8 mouse cellular contexts compared by ENCODE assay signal in genomic region chr12:118847861-118848495, GRCm38 (mm10). TPM values are rescaled to one million over a fixed set of nuclear protein-coding genes. Genes with fewer than 3 reads are reported as not detected.
DNase-seq lines count a peak whose midpoint lies in the region; ATAC-seq and TF ChIP-seq lines count a peak whose summit lies in the region.
"Had no signal": no experiment of that assay in that cellular context is flagged by ENCODE, and none has a peak within 500 bp of the region (broad histone marks: within the 10 kb centered on the region; RNA-seq: fewer than 3 reads in every experiment).

No protein-coding gene starts in this region.

- H3K27ac ChIP-seq in forebrain, postnatal 0 days (ENCODE audit: low read depth, low read length) = peak overlapping the region; percentile 73
- no peak overlapping the region for H3K27ac ChIP-seq in liver, embryonic 11.5 days (ENCODE audit: low read depth, low read length)
- H3K27ac ChIP-seq in stomach, embryonic 16.5 days (ENCODE audit: low read length) = no peak overlapping the region

- H3K4me1 ChIP-seq in megakaryocyte, embryonic 14.5 days = peaks cover 46% of the 10 kb centered on the region
- H3K4me1 ChIP-seq in forebrain, postnatal 0 days (ENCODE audit: insufficient read depth) = no peaks in the 10 kb centered on the region
- no peaks in the 10 kb centered on the region; the same call in none of the 2 replicates for H3K4me1 ChIP-seq in liver, embryonic 11.5 days (replicated peaks; ENCODE audit: control insufficient read depth, insufficient read depth, low read length)
- H3K4me1 ChIP-seq in stomach, embryonic 16.5 days (ENCODE audit: control insufficient read depth, insufficient read depth, low read length) = peaks cover 11% of the 10 kb centered on the region

- ATAC-seq in megakaryocyte, adult 5-6 weeks (ENCODE audit: poor library complexity, severe bottlenecking) = no peak
- ATAC-seq in forebrain, postnatal 0 days = peak; percentile 28; the same call in 1 of the 2 replicates
- ATAC-seq in liver, embryonic 11.5 days (replicated peaks; ENCODE audit: low FRiP score) = no peak
- no peak for ATAC-seq in stomach, embryonic 16.5 days (ENCODE audit: insufficient read depth, low FRiP score)

- H3K4me3 ChIP-seq in megakaryocyte, embryonic 14.5 days (replicated peaks) = peak overlapping the region; percentile 89
- H3K4me3 ChIP-seq in forebrain, postnatal 0 days (ENCODE audit: low read depth, low read length) = peak overlapping the region; percentile 46
- H3K4me3 ChIP-seq in liver, embryonic 11.5 days (ENCODE audit: low read depth, low read length) = peak overlapping the region; percentile 31
- peak overlapping the region; percentile 31 for H3K4me3 ChIP-seq in stomach, embryonic 16.5 days (replicated peaks; ENCODE audit: low read length)

- peaks cover 92% of the 10 kb centered on the region for H3K27me3 ChIP-seq in megakaryocyte, embryonic 14.5 days (replicated peaks)
- H3K27me3 ChIP-seq in forebrain, postnatal 0 days (ENCODE audit: insufficient read depth, low read length) = peaks cover 56% of the 10 kb centered on the region
- H3K27me3 ChIP-seq in liver, embryonic 11.5 days (replicated peaks; ENCODE audit: control insufficient read depth, insufficient read depth, low read length) = peaks cover 94% of the 10 kb centered on the region
- peaks cover 84% of the 10 kb centered on the region for H3K27me3 ChIP-seq in stomach, embryonic 16.5 days (ENCODE audit: control insufficient read depth, insufficient read depth, low read length)

- WGBS in forebrain, postnatal 0 days = 2% methylated on average over 23 of the region's 23 CpGs
- 2% methylated on average over 23 of the region's 23 CpGs for WGBS in liver, embryonic 11.5 days
- 3% methylated on average over 23 of the region's 23 CpGs for WGBS in stomach, embryonic 16.5 days

- H3K4me2 ChIP-seq in forebrain, postnatal 0 days (ENCODE audit: low read depth) = peak overlapping the region; percentile 60
- peak overlapping the region; percentile 56 for H3K4me2 ChIP-seq in liver, embryonic 11.5 days
- peak overlapping the region; percentile 45 for H3K4me2 ChIP-seq in stomach, embryonic 16.5 days (ENCODE audit: low read depth, low read length)

- H3K36me3 ChIP-seq in megakaryocyte, embryonic 14.5 days (replicated peaks; ENCODE audit: low read length) = no peaks in the 10 kb centered on the region
- H3K36me3 ChIP-seq in forebrain, postnatal 0 days (ENCODE audit: insufficient read depth) = no peaks in the 10 kb centered on the region
- no peaks in the 10 kb centered on the region for H3K36me3 ChIP-seq in liver, embryonic 11.5 days (ENCODE audit: control insufficient read depth, insufficient read depth, low read length)
- H3K36me3 ChIP-seq in stomach, embryonic 16.5 days (ENCODE audit: control insufficient read depth, insufficient read depth, low read length) = no peaks in the 10 kb centered on the region

- H3K9ac ChIP-seq in forebrain, postnatal 0 days = peak overlapping the region; percentile 40
- H3K9ac ChIP-seq in liver, embryonic 11.5 days (ENCODE audit: low read depth, low read length) = no peak overlapping the region
- no peak overlapping the region for H3K9ac ChIP-seq in stomach, embryonic 16.5 days (ENCODE audit: low read length)

- no peak for TF ChIP-seq CTCF in forebrain, postnatal 0 days (IDR thresholded peaks at IDR 0.05; ENCODE audit: low read depth)

- DNase-seq in forebrain, postnatal 0 days = no peak
- peak; percentile 49 for DNase-seq in liver, embryonic 11.5 days (ENCODE audit: low spot score)
- no peak for DNase-seq in thymus, postnatal 10 days (ENCODE audit: low spot score in 2 of 2)
- no peak for DNase-seq in ovary, adult 18-20 months (ENCODE audit: low spot score)

- peaks cover 12% of the 10 kb centered on the region for H3K9me3 ChIP-seq in megakaryocyte, embryonic 14.5 days
- H3K9me3 ChIP-seq in forebrain, postnatal 0 days (ENCODE audit: low read length) = no peaks in the 10 kb centered on the region
- H3K9me3 ChIP-seq in liver, embryonic 11.5 days (ENCODE audit: control insufficient read depth, low read length) = no peaks in the 10 kb centered on the region
- no peaks in the 10 kb centered on the region for H3K9me3 ChIP-seq in stomach, embryonic 16.5 days (replicated peaks; ENCODE audit: control insufficient read depth, low read length)

RNA-seq across cellular contexts. Expression of gene Sp8, which starts 1.8 kb away (rescaled TPM):
- not detected in 2 replicates for polyA plus RNA-seq in megakaryocyte, embryonic 14.5 days (2012; ENCODE audit: insufficient read depth, low replicate concordance)
- not detected in 2 replicates for total RNA-seq in megakaryocyte, adult 5-6 weeks (2015)
- total RNA-seq in megakaryocyte, adult 5-6 weeks (2017) = not detected in 2 replicates
- 14.4 and 21.1 TPM in 2 replicates for total RNA-seq in forebrain, postnatal 0 days (2014; rRNA removed)
- polyA plus RNA-seq in forebrain, postnatal 0 days (2015; fragmentation: Nextera tagmentation; extraction: Ambion mirVana) = 8.1 and 9.2 TPM in 2 replicates
- 0.05 and 0.06 TPM in 2 replicates for polyA plus RNA-seq in liver, embryonic 11.5 days (2014; fragmentation: Nextera tagmentation; extraction: Ambion mirVana)
- polyA plus RNA-seq in stomach, embryonic 16.5 days (2015; fragmentation: Nextera tagmentation; extraction: Ambion mirVana) = 0.03 and 0.12 TPM in 2 replicates
- polyA plus RNA-seq: large intestine, adult 2 months had no signal

Comparison
In these comparisons a context has a peak if more than half of its experiments do, and no peak if none do; other contexts are left out.
1. H3K4me3 ChIP-seq: peak in every context shown above with its lines; median percentile 89 in megakaryocyte, embryonic 14.5 days; 46 in forebrain, postnatal 0 days; 31 in liver, embryonic 11.5 days; 31 in stomach, embryonic 16.5 days.